Mouse (Mus musculus) heart, postnatal 0 days (tissue): ENCODE measurements around the gene Slc2a8. TPM values are rescaled to one million over a fixed set of nuclear protein-coding genes. Genes with fewer than 3 reads are reported as not detected.

Source experiments
- ATAC-seq: fragments of 200-750 bp; cut with Nextera tagmentation; 2 replicates; pipeline ENCODE4 v1.8.0; 2017; ENCODE audit warnings: low read depth, moderate number of reproducible peaks, moderate library complexity; ENCODE audit not compliant: insufficient read depth
- DNase-seq: peaks from one replicate; pipeline ENCODE4 v3.0.0-alpha.2; 2016; ENCODE audit warnings: low spot score
- H3K27ac ChIP-seq: fragments of 300-500 bp; sonication (generic); 2 replicates; pipeline ENCODE4 v1.5.1; 2014; ENCODE audit warnings: low read depth, mild to moderate bottlenecking
- H3K27me3 ChIP-seq: fragments of 300-500 bp; sonication (generic); 2 replicates; pipeline ENCODE4 v1.6.1; 2014; ENCODE audit warnings: low read length, mixed read lengths; ENCODE audit not compliant: control insufficient read depth, insufficient read depth
- H3K36me3 ChIP-seq: fragments of 300-500 bp; sonication (generic); replicated peaks from 2 replicates; pipeline ENCODE4 v1.6.1; 2014; ENCODE audit warnings: low read length, mixed read lengths; ENCODE audit not compliant: control insufficient read depth, insufficient read depth
- H3K4me1 ChIP-seq: fragments of 300-500 bp; sonication (generic); 2 replicates; pipeline ENCODE4 v1.6.1; 2014; ENCODE audit warnings: antibody characterized with exemption; ENCODE audit not compliant: control insufficient read depth, insufficient read depth
- H3K4me2 ChIP-seq: fragments of 300-500 bp; sonication (generic); 2 replicates; pipeline ENCODE4 v1.6.1; 2014; ENCODE audit warnings: low read depth, mild to moderate bottlenecking, low read length, moderate library complexity
- H3K4me3 ChIP-seq: fragments of 300-500 bp; sonication (generic); 2 replicates; pipeline ENCODE4 v1.5.1; 2014; ENCODE audit warnings: low read depth, low read length
- H3K9ac ChIP-seq: fragments of 300-500 bp; sonication (generic); replicated peaks from 2 replicates; pipeline ENCODE4 v1.6.1; 2014; ENCODE audit warnings: low read depth, low read length, mixed read lengths
- H3K9me3 ChIP-seq: fragments of 300-500 bp; sonication (generic); replicated peaks from 2 replicates; pipeline ENCODE4 v1.6.1; 2016; ENCODE audit warnings: low read length; ENCODE audit not compliant: control insufficient read depth
- CTCF ChIP-seq: IDR thresholded peaks from 2 replicates; pipeline ENCODE4 v1.5.1; 2016; ENCODE audit warnings: antibody characterized with exemption, control low read depth, low read depth
- EP300 ChIP-seq: IDR thresholded peaks from 2 replicates; pipeline ENCODE4 v1.6.1; 2016; ENCODE audit warnings: antibody characterized with exemption, low read depth
- WGBS: fragments of 180-500 bp; shearing (Covaris S2); extraction: QIAGEN DNeasy Blood & Tissue Kit; methylation state at CpG from one replicate; pipeline ENCODE4 v1.1.7; 2014; 5-methylcytosine and 5-hydroxymethylcytosine counted together
- polyA plus RNA-seq: library from polyadenylated mRNA; unstranded; fragments of >200 nt; fragmentation: Nextera tagmentation; extraction: Ambion mirVana; gene quantifications from 2 replicates; pipeline ENCODE4 v1.2.1, GENCODE M21; 2015
- total RNA-seq: library from RNA; depleted of rRNA; stranded (reverse); fragments of >200 nt; gene quantifications from 2 replicates; pipeline ENCODE4 v1.2.3, GENCODE M21; 2014; ENCODE audit warnings: low replicate concordance

The Slc2a8 gene
- total and polyA plus RNA-seq, 2 experiments from 2014 or later, result 24.7 to 42.1 TPM

DNA sequence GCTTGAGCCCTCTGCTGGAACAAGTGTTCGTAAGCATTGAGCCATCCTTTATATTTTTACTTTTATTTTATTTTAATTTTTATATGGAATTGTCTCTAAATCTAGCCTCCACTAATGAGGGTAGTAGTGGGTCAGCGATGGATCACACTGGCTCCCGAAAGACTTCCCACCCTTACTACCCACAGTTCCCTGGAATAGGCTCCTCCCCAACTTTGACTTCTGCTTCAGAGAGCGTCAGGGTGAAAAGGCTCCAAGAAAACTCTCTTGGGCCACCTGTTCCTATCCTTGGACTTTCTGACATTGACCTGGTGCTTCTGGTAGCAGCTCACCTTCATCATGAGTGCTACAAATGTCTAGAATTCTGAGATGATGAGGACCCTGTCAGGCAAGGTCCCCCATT lies 817 bp upstream of the Slc2a8 start:
- Histone ChIP-seq H3K9me3 (no peaks in the 10 kb centered on the region), H3K27me3 (no peaks in the 10 kb centered on the region), H3K4me2 (peak overlapping the region; percentile 100), H3K9ac (no peak overlapping the region), H3K36me3 (no peaks in the 10 kb centered on the region), H3K4me3 (peak overlapping the region; percentile 83), H3K4me1 (peaks cover 11% of the 10 kb centered on the region), H3K27ac (no peak overlapping the region; the same call in 1 of the 2 replicates)
- WGBS, result under 1% methylated on average over 4 of the region's 4 CpGs
- no peak for TF ChIP-seq EP300
- no peak for TF ChIP-seq CTCF
- DNase-seq (no peak), ATAC-seq (no peak)

GRCm38 (mm10) chr2:32981281-32981680 lies 602 bp downstream of the Slc2a8 start:
- peak overlapping the region; percentile 66 for H3K27ac ChIP-seq
- H3K4me3 ChIP-seq, result peak overlapping the region; percentile 83
- WGBS, result 2% methylated on average over 23 of the region's 23 CpGs
- no peaks in the 10 kb centered on the region; the same call in 1 of the 2 replicates for H3K36me3 ChIP-seq
- peaks cover 11% of the 10 kb centered on the region for H3K4me1 ChIP-seq
- peak; percentile 57 for ATAC-seq
- no peaks in the 10 kb centered on the region for H3K27me3 ChIP-seq
- H3K9ac ChIP-seq, result peak overlapping the region; percentile 84
- no peaks in the 10 kb centered on the region for H3K9me3 ChIP-seq
- TF ChIP-seq EP300, result no peak
- no peak for TF ChIP-seq CTCF
- peak overlapping the region; percentile 100 for H3K4me2 ChIP-seq
- DNase-seq, result no peak

- no peak for ATAC-seq
- Histone ChIP-seq H3K27ac (no peak overlapping the region), H3K27me3 (no peaks in the 10 kb centered on the region), H3K36me3 (peaks cover 13% of the 10 kb centered on the region), H3K9me3 (no peaks in the 10 kb centered on the region), H3K4me2 (no peak overlapping the region), H3K4me1 (peaks cover 11% of the 10 kb centered on the region), H3K4me3 (no peak overlapping the region), H3K9ac (no peak overlapping the region)
- WGBS, result 87% methylated on average over 7 of the region's 7 CpGs
- DNase-seq, result no peak
- TF ChIP-seq CTCF, result no peak
- no peak for TF ChIP-seq EP300
Measured at GRCm38 (mm10) chr2:32979675-32980074, 2.2 kb downstream of the Slc2a8 start.

- H3K27ac ChIP-seq, result no peak overlapping the region
- H3K36me3 ChIP-seq, result peaks cover 22% of the 10 kb centered on the region
- H3K9me3 ChIP-seq, result no peaks in the 10 kb centered on the region
- H3K9ac ChIP-seq, result no peak overlapping the region
- no peak for TF ChIP-seq EP300
- TF ChIP-seq CTCF, result no peak
- H3K4me3 ChIP-seq, result no peak overlapping the region
- peaks cover 11% of the 10 kb centered on the region for H3K4me1 ChIP-seq
- H3K27me3 ChIP-seq, result no peaks in the 10 kb centered on the region
- ATAC-seq (no peak), DNase-seq (no peak)
- 60% methylated on average over 3 of the region's 3 CpGs for WGBS
- no peak overlapping the region for H3K4me2 ChIP-seq
Measured at GRCm38 (mm10) chr2:32978675-32979074, 3.2 kb downstream of the Slc2a8 start.

GRCm38 (mm10) chr2:32977114-32977513 lies 4.8 kb downstream of the Slc2a8 start:
- Histone ChIP-seq H3K4me1 (peaks cover 11% of the 10 kb centered on the region), H3K36me3 (peaks cover 34% of the 10 kb centered on the region), H3K9me3 (no peaks in the 10 kb centered on the region), H3K4me3 (no peak overlapping the region), H3K4me2 (no peak overlapping the region), H3K9ac (no peak overlapping the region), H3K27ac (no peak overlapping the region), H3K27me3 (no peaks in the 10 kb centered on the region)
- DNase-seq (no peak), ATAC-seq (no peak)
- WGBS, result 74% methylated on average over 5 of the region's 5 CpGs
- no peak for TF ChIP-seq EP300
- TF ChIP-seq CTCF, result no peak

GRCm38 (mm10) chr2:32974216-32974615 lies 7.7 kb downstream of the Slc2a8 start:
- H3K36me3 ChIP-seq, result peaks cover 34% of the 10 kb centered on the region
- no peak overlapping the region for H3K27ac ChIP-seq
- no peaks in the 10 kb centered on the region for H3K9me3 ChIP-seq
- no peak overlapping the region for H3K4me2 ChIP-seq
- no peak for DNase-seq
- WGBS, result 91% methylated on average over 8 of the region's 8 CpGs
- no peak for TF ChIP-seq EP300
- no peak for TF ChIP-seq CTCF
- H3K4me3 ChIP-seq, result no peak overlapping the region
- no peak overlapping the region for H3K9ac ChIP-seq
- H3K27me3 ChIP-seq, result no peaks in the 10 kb centered on the region
- ATAC-seq, result no peak
- H3K4me1 ChIP-seq, result no peaks in the 10 kb centered on the region
